Mouse (Mus musculus): Measurements from ENCODE around the gene Cdc37l1. TPM values are rescaled to one million over a fixed set of nuclear protein-coding genes. Genes with fewer than 3 reads are reported as not detected.
A peak's percentile ranks its signal among the peaks of the same experiment; 100 is the strongest.

Cdc37l1 gene
- polyA plus RNA-seq, 1 experiment from 2014 or later = 19.7 TPM

DNA sequence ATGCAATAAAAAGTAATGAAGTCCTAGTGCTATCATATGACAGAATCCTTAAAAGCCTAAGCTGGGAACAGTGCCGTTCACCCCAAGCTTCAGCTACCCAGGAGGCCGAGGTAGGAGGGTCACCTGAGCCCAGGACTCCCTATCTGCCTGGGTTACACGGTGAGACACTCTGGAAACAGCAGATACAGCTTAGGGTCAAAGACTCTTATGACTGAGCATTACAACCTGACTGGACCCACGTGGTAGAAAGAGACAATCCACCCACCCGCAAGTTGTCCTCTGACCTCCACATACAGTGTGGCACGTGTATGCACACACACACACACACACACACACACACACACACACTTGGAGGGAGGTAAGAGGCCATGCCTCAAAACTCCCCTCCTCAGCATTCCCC, 52.0 kb downstream of the Cdc37l1 start:
- H3K36me3 ChIP-seq (ENCODE audit: control insufficient read depth, insufficient read depth) = no peaks in the 10 kb centered on the region
- no peak overlapping the region for H3K4me2 ChIP-seq (replicated peaks; ENCODE audit: low read depth)
- H3K27ac ChIP-seq (ENCODE audit: low read depth, low read length) = 0 out of 2 replicates have a peak overlapping the region, but pooled peaks have one; percentile 9
- H3K4me1 ChIP-seq (replicated peaks; ENCODE audit: control insufficient read depth, insufficient read depth, low read length) = no peaks in the 10 kb centered on the region
- H3K27me3 ChIP-seq (replicated peaks; ENCODE audit: control insufficient read depth, insufficient read depth, low read length) = no peaks in the 10 kb centered on the region
- no peak for TF ChIP-seq CTCF (IDR thresholded peaks at IDR 0.05; ENCODE audit: low read depth)
- 54% methylated on average over 6 of the region's 6 CpGs for WGBS
- H3K4me3 ChIP-seq (ENCODE audit: low read depth, low read length) = no peak overlapping the region
- ATAC-seq = peak; percentile 59
- no peak overlapping the region for H3K9ac ChIP-seq (ENCODE audit: low read depth, low read length)
- no peaks in the 10 kb centered on the region for H3K9me3 ChIP-seq (ENCODE audit: control insufficient read depth)

- Histone ChIP-seq H3K27me3 (replicated peaks; ENCODE audit: control insufficient read depth, insufficient read depth, low read length) (no peaks in the 10 kb centered on the region), H3K9ac (ENCODE audit: low read depth, low read length) (no peak overlapping the region), H3K4me3 (ENCODE audit: low read depth, low read length) (no peak overlapping the region), H3K4me2 (replicated peaks; ENCODE audit: low read depth) (no peak overlapping the region), H3K9me3 (ENCODE audit: control insufficient read depth) (no peaks in the 10 kb centered on the region), H3K4me1 (replicated peaks; ENCODE audit: control insufficient read depth, insufficient read depth, low read length) (no peaks in the 10 kb centered on the region), H3K27ac (ENCODE audit: low read depth, low read length) (0 out of 2 replicates have a peak overlapping the region, but pooled peaks have one; percentile 9), H3K36me3 (ENCODE audit: control insufficient read depth, insufficient read depth) (no peaks in the 10 kb centered on the region)
- 83% methylated on average over 9 of the region's 9 CpGs for WGBS
- no peak for ATAC-seq
- no peak for TF ChIP-seq CTCF (IDR thresholded peaks at IDR 0.05; ENCODE audit: low read depth)
Measured at GRCm38 (mm10) chr19:29042647-29043046, 52.5 kb downstream of the Cdc37l1 start.

- H3K36me3 ChIP-seq (ENCODE audit: control insufficient read depth, insufficient read depth) = no peaks in the 10 kb centered on the region
- H3K4me1 ChIP-seq (replicated peaks; ENCODE audit: control insufficient read depth, insufficient read depth, low read length) = no peaks in the 10 kb centered on the region
- H3K27ac ChIP-seq (ENCODE audit: low read depth, low read length) = no peak overlapping the region
- no peaks in the 10 kb centered on the region for H3K9me3 ChIP-seq (ENCODE audit: control insufficient read depth)
- no peak overlapping the region for H3K9ac ChIP-seq (ENCODE audit: low read depth, low read length)
- no peak for ATAC-seq
- H3K27me3 ChIP-seq (replicated peaks; ENCODE audit: control insufficient read depth, insufficient read depth, low read length) = no peaks in the 10 kb centered on the region
- H3K4me3 ChIP-seq (ENCODE audit: low read depth, low read length) = no peak overlapping the region
- H3K4me2 ChIP-seq (replicated peaks; ENCODE audit: low read depth) = no peak overlapping the region
- no peak for TF ChIP-seq CTCF (IDR thresholded peaks at IDR 0.05; ENCODE audit: low read depth)
- WGBS = 51% methylated on average over 9 of the region's 9 CpGs
Measured at GRCm38 (mm10) chr19:29044353-29044768, 54.2 kb downstream of the Cdc37l1 start.

DNA sequence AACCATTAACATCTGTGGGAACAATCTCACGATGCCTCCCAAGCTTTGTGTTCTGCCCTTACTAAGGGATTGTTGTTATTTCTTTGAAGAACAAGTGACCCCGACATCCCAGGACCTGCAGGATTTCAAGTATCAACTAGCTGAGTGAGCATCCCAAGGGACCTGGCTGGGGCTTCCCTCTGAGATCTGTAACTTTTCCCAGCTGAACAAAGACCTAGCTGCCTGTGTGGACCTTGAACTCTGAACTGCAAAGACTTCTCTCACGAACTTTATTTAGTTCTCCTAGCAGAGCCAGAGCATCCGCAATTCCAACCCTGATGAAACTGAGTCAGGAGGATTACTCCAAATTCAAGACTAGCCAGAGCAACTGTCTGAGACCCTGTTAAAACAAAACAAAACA, 55.2 kb downstream of the Cdc37l1 start:
- no peak for ATAC-seq
- H3K4me3 ChIP-seq (ENCODE audit: low read depth, low read length) = no peak overlapping the region
- H3K4me2 ChIP-seq (replicated peaks; ENCODE audit: low read depth) = peak overlapping the region; percentile 89
- H3K27me3 ChIP-seq (replicated peaks; ENCODE audit: control insufficient read depth, insufficient read depth, low read length) = no peaks in the 10 kb centered on the region
- H3K9me3 ChIP-seq (ENCODE audit: control insufficient read depth) = no peaks in the 10 kb centered on the region
- H3K36me3 ChIP-seq (ENCODE audit: control insufficient read depth, insufficient read depth) = no peaks in the 10 kb centered on the region
- peak overlapping the region; percentile 54 for H3K27ac ChIP-seq (ENCODE audit: low read depth, low read length)
- H3K9ac ChIP-seq (ENCODE audit: low read depth, low read length) = no peak overlapping the region
- no peak for TF ChIP-seq CTCF (IDR thresholded peaks at IDR 0.05; ENCODE audit: low read depth)
- 34% methylated on average over 4 of the region's 4 CpGs for WGBS
- H3K4me1 ChIP-seq (replicated peaks; ENCODE audit: control insufficient read depth, insufficient read depth, low read length) = no peaks in the 10 kb centered on the region

- H3K27ac ChIP-seq (ENCODE audit: low read depth, low read length) = peak overlapping the region; percentile 70
- TF ChIP-seq CTCF (IDR thresholded peaks at IDR 0.05; ENCODE audit: low read depth) = no peak
- peak overlapping the region; percentile 89 for H3K4me2 ChIP-seq (replicated peaks; ENCODE audit: low read depth)
- no peaks in the 10 kb centered on the region for H3K9me3 ChIP-seq (ENCODE audit: control insufficient read depth)
- H3K27me3 ChIP-seq (replicated peaks; ENCODE audit: control insufficient read depth, insufficient read depth, low read length) = no peaks in the 10 kb centered on the region
- ATAC-seq = no peak
- peak overlapping the region; percentile 65 for H3K4me3 ChIP-seq (ENCODE audit: low read depth, low read length)
- no peaks in the 10 kb centered on the region for H3K4me1 ChIP-seq (replicated peaks; ENCODE audit: control insufficient read depth, insufficient read depth, low read length)
- WGBS = 21% methylated on average over 15 of the region's 15 CpGs
- peak overlapping the region; percentile 23; the same call in 1 of the 2 replicates for H3K9ac ChIP-seq (ENCODE audit: low read depth, low read length)
- no peaks in the 10 kb centered on the region for H3K36me3 ChIP-seq (ENCODE audit: control insufficient read depth, insufficient read depth)
Measured at GRCm38 (mm10) chr19:29045956-29046650, 56.0 kb downstream of the Cdc37l1 start.

- WGBS = 23% methylated on average over 4 of the region's 4 CpGs
- H3K4me2 ChIP-seq (replicated peaks; ENCODE audit: low read depth) = peak overlapping the region; percentile 89
- H3K4me3 ChIP-seq (ENCODE audit: low read depth, low read length) = peak overlapping the region; percentile 65
- no peaks in the 10 kb centered on the region for H3K27me3 ChIP-seq (replicated peaks; ENCODE audit: control insufficient read depth, insufficient read depth, low read length)
- no peak for ATAC-seq
- H3K4me1 ChIP-seq (replicated peaks; ENCODE audit: control insufficient read depth, insufficient read depth, low read length) = no peaks in the 10 kb centered on the region
- peak overlapping the region; percentile 83 for H3K27ac ChIP-seq (ENCODE audit: low read depth, low read length)
- H3K9ac ChIP-seq (ENCODE audit: low read depth, low read length) = peak overlapping the region; percentile 75
- no peak for TF ChIP-seq CTCF (IDR thresholded peaks at IDR 0.05; ENCODE audit: low read depth)
- H3K36me3 ChIP-seq (ENCODE audit: control insufficient read depth, insufficient read depth) = no peaks in the 10 kb centered on the region
- H3K9me3 ChIP-seq (ENCODE audit: control insufficient read depth) = no peaks in the 10 kb centered on the region
Measured at GRCm38 (mm10) chr19:29046961-29047333, 56.8 kb downstream of the Cdc37l1 start.

Data from intestine, postnatal 0 days (tissue).